Mouse (Mus musculus) embryonic facial prominence, embryonic 13.5 days (tissue): ENCODE measurements around the gene Arid1b. TPM values are rescaled to one million over a fixed set of nuclear protein-coding genes. Genes with fewer than 3 reads are reported as not detected.
A peak's percentile ranks its signal among the peaks of the same experiment; 100 is the strongest.
"Not testable (repeated sequence)": the region's sequence is repeated elsewhere in the genome, so short reads cannot be mapped to it uniquely, and the experiment has no call there.

Experiments used
- ATAC-seq: fragments of 200-750 bp; cut with Nextera tagmentation; 2 replicates; pipeline ENCODE4 v1.8.0; 2017; ENCODE audit warnings: low read depth; ENCODE audit not compliant: insufficient number of reproducible peaks, insufficient read depth, low FRiP score, low TSS enrichment
- H3K27ac ChIP-seq: fragments of 300-500 bp; sonication (generic); 2 replicates; pipeline ENCODE4 v1.5.1; 2015; ENCODE audit warnings: moderate library complexity, mild to moderate bottlenecking, inconsistent platforms
- H3K27me3 ChIP-seq: fragments of 300-500 bp; sonication (generic); 2 replicates; pipeline ENCODE4 v1.6.1; 2015; ENCODE audit warnings: mild to moderate bottlenecking, inconsistent platforms
- H3K36me3 ChIP-seq: fragments of 300-500 bp; sonication (generic); 2 replicates; pipeline ENCODE4 v1.6.1; 2015; ENCODE audit warnings: mild to moderate bottlenecking, inconsistent platforms
- H3K4me1 ChIP-seq: fragments of 300-500 bp; sonication (generic); 2 replicates; pipeline ENCODE4 v1.6.1; 2015; ENCODE audit warnings: inconsistent platforms
- H3K4me2 ChIP-seq: fragments of 300-500 bp; sonication (generic); 2 replicates; pipeline ENCODE4 v1.6.1; 2015; ENCODE audit warnings: moderate library complexity, mild to moderate bottlenecking, inconsistent platforms
- H3K4me3 ChIP-seq: fragments of 300-500 bp; sonication (generic); 2 replicates; pipeline ENCODE4 v1.5.1; 2015; ENCODE audit warnings: mild to moderate bottlenecking, inconsistent platforms
- H3K9ac ChIP-seq: fragments of 300-500 bp; sonication (generic); 2 replicates; pipeline ENCODE4 v1.6.1; 2015; ENCODE audit warnings: mild to moderate bottlenecking, inconsistent platforms
- H3K9me3 ChIP-seq: fragments of 300-500 bp; sonication (generic); 2 replicates; pipeline ENCODE4 v1.6.1; 2016; ENCODE audit warnings: inconsistent platforms
- WGBS: fragments of 180-500 bp; shearing (Covaris S2); methylation state at CpG from one replicate; pipeline ENCODE4 v1.1.7; 2015; ENCODE audit warnings: mixed read lengths; 5-methylcytosine and 5-hydroxymethylcytosine counted together
- polyA plus RNA-seq: library from polyadenylated mRNA; unstranded; fragments of >200 nt; fragmentation: Nextera tagmentation; extraction: Ambion mirVana; gene quantifications from 2 replicates; pipeline ENCODE4 v1.2.1, GENCODE M21; 2015

Arid1b gene
- polyA plus RNA-seq, 1 experiment from 2014 or later: 13.0 TPM

- Histone ChIP-seq H3K4me2 (no peak overlapping the region), H3K9me3 (no peaks in the 10 kb centered on the region), H3K27ac (peak overlapping the region; percentile 51), H3K27me3 (no peaks in the 10 kb centered on the region), H3K4me1 (peaks cover 62% of the 10 kb centered on the region), H3K9ac (no peak overlapping the region), H3K36me3 (0 out of 2 replicates have a peak, but pooled peaks cover 2% of the 10 kb centered on the region), H3K4me3 (no peak overlapping the region)
- no peak for ATAC-seq
- 78% methylated on average over 11 of the region's 11 CpGs for WGBS
These were observed 112.4 kb downstream of the Arid1b start for GRCm38 (mm10) chr17:5106263-5107195.

GRCm38 (mm10) chr17:5107501-5107900, 113.4 kb downstream of the Arid1b start:
- H3K9me3 ChIP-seq: no peaks in the 10 kb centered on the region
- ATAC-seq: no peak
- peak overlapping the region; percentile 51; the same call in 1 of the 2 replicates for H3K27ac ChIP-seq
- 0 out of 2 replicates have a peak, but pooled peaks cover 6% of the 10 kb centered on the region for H3K36me3 ChIP-seq
- 87% methylated on average over 4 of the region's 4 CpGs for WGBS
- no peak overlapping the region for H3K4me2 ChIP-seq
- no peak overlapping the region for H3K9ac ChIP-seq
- H3K4me3 ChIP-seq: no peak overlapping the region
- H3K4me1 ChIP-seq: peaks cover 54% of the 10 kb centered on the region
- H3K27me3 ChIP-seq: no peaks in the 10 kb centered on the region

GRCm38 (mm10) chr17:5108022-5108421, 113.9 kb downstream of the Arid1b start:
- no peaks in the 10 kb centered on the region for H3K27me3 ChIP-seq
- WGBS: 64% methylated on average over 1 of the region's 1 CpGs
- no peak for ATAC-seq
- H3K36me3 ChIP-seq: 0 out of 2 replicates have a peak, but pooled peaks cover 6% of the 10 kb centered on the region
- H3K4me2 ChIP-seq: no peak overlapping the region
- peaks cover 54% of the 10 kb centered on the region for H3K4me1 ChIP-seq
- H3K9me3 ChIP-seq: no peaks in the 10 kb centered on the region
- no peak overlapping the region for H3K9ac ChIP-seq
- H3K4me3 ChIP-seq: no peak overlapping the region
- H3K27ac ChIP-seq: no peak overlapping the region

- no peaks in the 10 kb centered on the region for H3K9me3 ChIP-seq
- 65% methylated on average over 2 of the region's 2 CpGs for WGBS
- no peaks in the 10 kb centered on the region for H3K27me3 ChIP-seq
- 0 out of 2 replicates have a peak, but pooled peaks cover 6% of the 10 kb centered on the region for H3K36me3 ChIP-seq
- no peak for ATAC-seq
- H3K4me2 ChIP-seq: no peak overlapping the region
- peaks cover 54% of the 10 kb centered on the region for H3K4me1 ChIP-seq
- H3K4me3 ChIP-seq: no peak overlapping the region
- H3K9ac ChIP-seq: no peak overlapping the region
- no peak overlapping the region for H3K27ac ChIP-seq
These were observed 114.5 kb downstream of the Arid1b start for GRCm38 (mm10) chr17:5108546-5109142.

GRCm38 (mm10) chr17:5109343-5109742, 115.2 kb downstream of the Arid1b start:
- H3K4me2 ChIP-seq: no peak overlapping the region
- H3K4me1 ChIP-seq: peaks cover 50% of the 10 kb centered on the region
- no peak overlapping the region for H3K27ac ChIP-seq
- no peak for ATAC-seq
- H3K27me3 ChIP-seq: no peaks in the 10 kb centered on the region
- H3K4me3 ChIP-seq: no peak overlapping the region
- 0 out of 2 replicates have a peak, but pooled peaks cover 6% of the 10 kb centered on the region for H3K36me3 ChIP-seq
- no peak overlapping the region for H3K9ac ChIP-seq
- WGBS: 83% methylated on average over 8 of the region's 8 CpGs
- H3K9me3 ChIP-seq: no peaks in the 10 kb centered on the region

- no peak overlapping the region for H3K27ac ChIP-seq
- H3K4me3 ChIP-seq: no peak overlapping the region
- H3K36me3 ChIP-seq: 0 out of 2 replicates have a peak, but pooled peaks cover 6% of the 10 kb centered on the region
- H3K4me1 ChIP-seq: peaks cover 42% of the 10 kb centered on the region
- H3K4me2 ChIP-seq: no peak overlapping the region
- no peak overlapping the region for H3K9ac ChIP-seq
- no peaks in the 10 kb centered on the region for H3K9me3 ChIP-seq
- WGBS: 85% methylated on average over 4 of the region's 4 CpGs
- ATAC-seq: no peak
- no peaks in the 10 kb centered on the region for H3K27me3 ChIP-seq
These were observed 116.0 kb downstream of the Arid1b start for GRCm38 (mm10) chr17:5110159-5110558.

- ATAC-seq, H3K9me3 ChIP-seq, H3K27ac ChIP-seq, H3K36me3 ChIP-seq, H3K9ac ChIP-seq, H3K4me3 ChIP-seq, H3K4me2 ChIP-seq, H3K27me3 ChIP-seq: not testable (repeated sequence)
- peaks cover 33% of the 10 kb centered on the region for H3K4me1 ChIP-seq
- 95% methylated on average over 5 of the region's 5 CpGs for WGBS
These were observed 116.8 kb downstream of the Arid1b start for GRCm38 (mm10) chr17:5110981-5111380.

GRCm38 (mm10) chr17:5112116-5112515, 118.0 kb downstream of the Arid1b start:
- Histone ChIP-seq H3K36me3 (0 out of 2 replicates have a peak, but pooled peaks cover 6% of the 10 kb centered on the region), H3K4me1 (peaks cover 22% of the 10 kb centered on the region), H3K9me3 (no peaks in the 10 kb centered on the region), H3K4me2 (no peak overlapping the region), H3K27me3 (no peaks in the 10 kb centered on the region), H3K4me3 (no peak overlapping the region), H3K9ac (no peak overlapping the region), H3K27ac (no peak overlapping the region)
- no peak for ATAC-seq
- 86% methylated on average over 4 of the region's 4 CpGs for WGBS

- no peak overlapping the region for H3K4me2 ChIP-seq
- 0 out of 2 replicates have a peak, but pooled peaks cover 6% of the 10 kb centered on the region for H3K36me3 ChIP-seq
- no peak overlapping the region for H3K27ac ChIP-seq
- H3K9ac ChIP-seq: no peak overlapping the region
- WGBS: 83% methylated on average over 6 of the region's 6 CpGs
- H3K4me3 ChIP-seq: no peak overlapping the region
- H3K27me3 ChIP-seq: no peaks in the 10 kb centered on the region
- no peaks in the 10 kb centered on the region for H3K4me1 ChIP-seq
- ATAC-seq: no peak
- no peaks in the 10 kb centered on the region for H3K9me3 ChIP-seq
These were observed 121.8 kb downstream of the Arid1b start for GRCm38 (mm10) chr17:5115952-5116351.

- H3K27ac ChIP-seq: no peak overlapping the region
- no peak overlapping the region for H3K4me3 ChIP-seq
- H3K4me2 ChIP-seq: no peak overlapping the region
- ATAC-seq: no peak
- H3K9me3 ChIP-seq: no peaks in the 10 kb centered on the region
- WGBS: 67% methylated on average over 2 of the region's 2 CpGs
- no peak overlapping the region for H3K9ac ChIP-seq
- no peaks in the 10 kb centered on the region for H3K36me3 ChIP-seq
- H3K27me3 ChIP-seq: no peaks in the 10 kb centered on the region
- no peaks in the 10 kb centered on the region; the same call in 1 of the 2 replicates for H3K4me1 ChIP-seq
These were observed 122.9 kb downstream of the Arid1b start for GRCm38 (mm10) chr17:5116990-5117389.

GRCm38 (mm10) chr17:5118171-5118570, 124.0 kb downstream of the Arid1b start:
- Histone ChIP-seq H3K9ac (no peak overlapping the region), H3K27me3 (no peaks in the 10 kb centered on the region), H3K9me3 (no peaks in the 10 kb centered on the region), H3K4me3 (no peak overlapping the region), H3K4me1 (no peaks in the 10 kb centered on the region; the same call in 1 of the 2 replicates), H3K36me3 (no peaks in the 10 kb centered on the region), H3K27ac (no peak overlapping the region), H3K4me2 (no peak overlapping the region)
- 79% methylated on average over 4 of the region's 4 CpGs for WGBS
- ATAC-seq: no peak
